Mouse (Mus musculus) heart, adult 9 months (tissue): ENCODE results near the gene Rtn2.
A peak's percentile ranks its signal among the peaks of the same experiment; 100 is the strongest.
"Not testable (repeated sequence)": the region's sequence is repeated elsewhere in the genome, so short reads cannot be mapped to it uniquely, and the experiment has no call there.

Experiments
- DNase-seq, 2 experiments: peaks; one replicate each; pipeline ENCODE4 v3.0.0; 2022; ENCODE audit warnings: low spot score in 2 of 2

Rtn2 gene

GRCm38 (mm10) chr7:19268993-19269681, 13.3 kb upstream of the Rtn2 start:
- DNase-seq: peak in 1 of 2 experiments; percentile 40

DNA sequence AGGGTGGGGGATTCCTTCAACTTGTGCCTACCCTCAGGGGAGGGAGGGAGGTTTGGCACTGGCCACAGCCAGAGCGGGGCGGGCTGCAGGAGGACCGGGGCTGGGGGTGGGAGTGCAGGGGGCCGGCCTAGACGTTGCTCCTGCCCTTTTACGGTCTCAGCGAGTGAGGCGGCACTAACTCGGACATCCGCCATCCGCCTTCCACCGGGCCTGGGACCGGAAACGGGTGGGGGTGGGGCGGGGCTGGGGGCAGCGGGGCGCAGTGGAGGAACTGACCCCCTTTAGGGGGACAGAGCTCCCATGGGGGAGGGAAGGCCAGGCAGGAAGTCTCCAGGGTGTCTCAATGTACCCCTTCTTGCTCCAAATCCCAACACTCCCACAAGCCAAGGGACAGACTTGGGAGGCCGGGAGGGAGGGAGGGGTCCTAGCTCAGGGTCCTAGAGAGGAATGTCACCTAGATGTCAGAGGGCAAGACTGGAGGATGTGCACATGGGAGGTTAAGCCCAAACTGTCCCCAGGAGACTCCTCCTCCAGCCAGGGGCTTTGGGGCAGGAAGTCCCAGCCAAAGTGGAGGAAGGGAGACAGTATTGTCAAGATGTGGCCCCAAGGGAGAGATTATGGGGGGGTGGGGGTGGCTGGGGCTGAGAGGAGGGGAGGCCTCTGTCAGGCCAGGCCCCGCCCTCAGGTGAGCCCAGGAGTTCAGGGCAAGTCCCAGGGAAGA, 12.5 kb upstream of the Rtn2 start:
- peak; percentile 75 to 84 for DNase-seq

- DNase-seq: no peak
Observed at GRCm38 (mm10) chr7:19270509-19271237, 11.8 kb upstream of the Rtn2 start.

DNA sequence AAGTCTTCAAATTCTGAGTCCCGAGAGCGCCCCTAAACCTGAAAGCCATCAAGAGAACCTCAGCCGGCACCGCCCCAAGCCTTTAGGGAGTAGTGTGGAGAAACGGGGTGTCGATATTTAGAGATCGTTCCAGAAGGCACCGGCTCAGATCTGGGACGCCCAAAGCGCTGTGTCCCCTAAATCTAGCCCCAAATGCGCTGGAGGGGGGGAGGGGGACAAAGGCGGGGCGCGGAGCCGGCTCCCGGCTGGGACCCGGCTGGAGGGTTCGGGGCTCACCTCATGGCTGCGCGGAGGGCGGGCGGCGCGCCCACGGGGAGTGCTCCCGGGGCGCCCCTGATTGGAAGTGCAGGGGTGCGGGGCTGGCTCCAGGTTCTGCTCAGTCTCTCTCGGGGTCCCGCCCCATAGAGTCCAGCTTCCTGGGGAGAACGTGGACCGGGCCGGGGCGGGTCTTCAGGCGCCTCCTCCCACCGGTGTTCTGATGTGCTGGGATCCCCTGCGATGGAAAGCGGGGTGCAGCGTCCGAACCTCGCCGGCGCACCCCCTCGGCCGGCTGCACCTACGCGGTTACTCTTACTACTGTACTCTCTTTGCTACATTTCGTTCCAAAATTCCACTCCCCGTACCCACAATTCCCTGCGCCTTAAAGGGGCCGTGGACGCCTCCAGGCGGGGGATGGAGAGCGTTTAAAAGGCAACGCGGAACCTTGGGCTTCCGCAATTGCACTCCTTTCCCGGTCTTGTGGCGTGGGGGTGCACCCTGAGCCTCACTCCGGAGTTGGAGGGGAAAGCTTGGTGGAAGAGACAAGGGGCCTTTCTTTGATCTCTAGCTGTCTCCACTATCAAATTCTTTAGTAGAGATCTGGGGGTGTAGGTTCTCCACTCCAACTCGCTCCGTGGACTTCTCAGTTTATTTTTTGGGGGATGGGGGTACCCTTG, 10.9 kb upstream of the Rtn2 start, which contains the start of gene Vasp:
Gene Vasp, minus strand, starts transcription at position 580 of the 935 bp plus-strand sequence.
- peak; percentile 90 to 91 for DNase-seq

DNA sequence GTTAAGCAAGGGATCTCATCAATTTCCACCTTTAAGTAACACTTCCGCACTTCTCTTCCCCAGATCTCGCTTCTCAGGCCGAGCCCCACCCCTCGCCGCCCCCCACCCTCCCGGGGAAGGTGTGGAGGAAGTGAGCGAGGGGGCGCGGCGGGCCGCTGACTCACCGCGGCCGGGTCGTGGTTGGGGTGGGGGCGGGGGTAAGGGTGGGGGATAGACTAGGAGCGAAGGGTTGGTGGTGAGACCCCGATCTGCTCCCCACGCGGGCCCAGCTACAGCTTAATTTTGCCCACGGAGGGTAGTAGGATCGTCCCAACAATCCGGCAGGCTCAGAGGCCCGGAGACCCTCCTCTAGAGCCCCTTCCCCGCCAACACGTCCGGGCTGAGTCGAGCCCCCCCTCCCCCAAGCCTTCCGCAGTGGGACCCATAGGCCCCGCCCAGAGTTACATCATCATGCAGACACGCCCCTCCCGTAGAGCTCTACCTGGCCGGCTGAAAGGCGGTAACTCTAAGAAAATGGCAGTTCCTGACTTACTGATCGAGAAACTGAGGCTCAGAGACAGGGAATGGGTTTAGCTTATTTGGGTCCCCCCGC, 10.2 kb upstream of the Rtn2 start:
- peak; percentile 63 to 71 for DNase-seq

DNA sequence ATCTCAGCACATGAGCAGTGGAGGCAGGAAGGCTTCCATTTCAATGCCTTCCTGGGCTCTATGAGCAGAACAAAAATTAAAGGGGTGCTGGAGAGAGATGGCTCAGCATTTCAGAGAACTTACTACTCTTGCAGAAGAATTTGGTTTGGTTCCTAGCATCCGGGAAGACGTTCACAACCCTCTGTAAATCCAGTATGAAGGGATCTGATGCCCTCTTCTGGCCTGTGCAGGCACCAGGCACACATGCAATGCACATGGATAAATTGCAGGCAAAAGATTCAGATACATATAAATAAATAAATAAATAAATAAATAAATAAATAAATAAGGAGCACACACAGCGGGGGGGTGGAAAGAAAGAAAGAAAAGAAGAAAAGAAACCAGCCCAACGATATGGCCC, 6.2 kb upstream of the Rtn2 start:
- no peak for DNase-seq

GRCm38 (mm10) chr7:19279052-19279451, 3.4 kb upstream of the Rtn2 start:
- no peak for DNase-seq

DNA sequence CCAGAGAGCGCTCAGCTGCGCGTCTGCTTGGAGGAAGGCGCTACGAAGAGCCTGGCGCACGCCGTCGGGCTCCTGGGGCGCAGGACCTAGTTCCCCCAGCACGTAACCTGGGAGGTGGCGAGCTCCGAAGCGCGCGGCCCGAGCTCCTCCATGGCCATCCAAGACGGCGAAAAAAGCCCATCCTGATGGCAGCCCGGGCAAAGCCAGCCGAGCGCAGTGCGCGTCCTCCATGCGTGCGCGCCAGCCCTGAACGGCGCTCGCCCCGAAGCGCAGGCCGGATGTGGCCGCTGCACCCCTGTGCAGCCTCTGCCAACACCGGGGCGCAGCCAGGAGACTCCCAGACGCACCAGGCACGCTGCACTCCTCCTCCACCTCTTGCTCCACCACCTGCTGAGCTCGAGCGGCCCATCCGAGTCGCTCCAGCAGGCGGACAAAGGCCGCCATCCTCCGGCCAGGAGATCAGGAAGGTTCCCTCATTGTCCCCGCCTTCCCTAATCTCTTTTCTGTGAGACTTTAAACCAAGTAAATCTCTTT, 2.8 kb upstream of the Rtn2 start, which contains the start of gene Ppm1n:
Gene Ppm1n, minus strand, starts transcription at position 484 of the 534 bp plus-strand sequence.
- no peak for DNase-seq

DNA sequence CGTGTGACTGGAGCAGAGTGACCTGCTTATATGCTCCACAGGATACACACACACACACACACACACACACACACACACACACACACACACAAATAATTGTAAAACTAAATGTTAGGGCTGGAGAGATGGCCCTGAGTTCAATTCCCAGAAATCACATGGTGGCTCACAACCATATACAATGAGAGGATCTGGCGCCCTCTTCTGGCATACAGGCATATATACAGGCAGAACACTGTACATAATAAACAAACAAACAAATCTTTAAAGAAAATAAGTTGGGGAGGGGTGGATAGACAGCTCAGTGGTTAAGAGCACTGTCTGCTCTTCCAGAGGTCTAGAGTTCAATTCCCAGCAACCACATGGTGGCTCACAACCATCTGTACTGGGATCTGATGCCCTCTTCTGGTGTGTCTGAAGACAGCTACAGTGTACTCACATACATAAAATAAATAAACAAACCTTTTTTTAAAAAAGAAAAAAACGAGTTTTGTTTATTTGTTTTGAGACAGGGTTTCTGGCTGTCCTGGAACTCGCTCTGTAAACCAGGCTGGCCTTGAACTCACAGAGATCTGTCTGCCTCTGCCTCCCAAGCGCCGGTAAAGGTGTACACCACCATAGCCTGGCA, 632 bp upstream of the Rtn2 start:
- not testable (repeated sequence) for DNase-seq

- DNase-seq: no peak
Observed at GRCm38 (mm10) chr7:19282791-19283405, 474 bp downstream of the Rtn2 start.

DNA sequence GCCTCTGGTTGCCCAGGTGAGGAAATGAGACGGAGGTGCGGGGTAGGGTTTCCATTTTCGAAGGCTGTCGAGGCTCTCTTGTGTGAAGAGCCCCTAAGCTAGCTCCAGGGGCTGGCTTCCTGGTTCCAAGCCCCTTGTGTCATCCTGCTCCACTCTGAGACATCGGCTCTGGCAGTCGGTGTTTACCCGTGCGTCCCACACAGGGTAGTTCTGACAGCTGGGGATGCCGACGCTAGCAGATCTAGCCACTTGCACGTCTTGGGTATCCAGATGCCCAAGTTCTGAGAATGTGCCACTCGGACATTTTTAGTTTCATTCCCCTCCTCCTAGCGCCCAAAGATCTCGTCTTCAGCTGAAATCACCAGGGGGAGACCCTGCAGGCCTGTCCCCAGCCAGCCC, 981 bp downstream of the Rtn2 start:
- no peak for DNase-seq

DNA sequence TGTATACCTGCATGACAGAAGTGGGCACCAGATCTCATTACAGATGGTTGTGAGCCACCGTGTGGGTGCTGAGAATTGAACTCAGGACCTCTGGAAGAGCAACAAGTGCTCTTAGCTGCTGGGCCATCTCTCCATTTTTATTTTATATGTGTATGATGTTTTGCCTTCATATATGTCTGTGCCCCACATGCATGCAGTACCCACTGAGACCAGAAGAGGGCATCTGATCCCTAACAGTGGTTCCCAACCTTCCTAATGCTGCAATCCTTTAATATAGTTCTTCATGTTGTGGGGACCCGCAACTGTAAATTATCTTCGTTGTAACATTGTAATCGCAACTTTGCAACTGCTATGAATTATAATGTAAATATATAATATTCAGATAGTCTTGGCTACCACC, 2.3 kb downstream of the Rtn2 start:
- no peak for DNase-seq

- peak in 1 of 2 experiments; percentile 63 for DNase-seq
Observed at GRCm38 (mm10) chr7:19290969-19291596, 8.7 kb downstream of the Rtn2 start.

DNA sequence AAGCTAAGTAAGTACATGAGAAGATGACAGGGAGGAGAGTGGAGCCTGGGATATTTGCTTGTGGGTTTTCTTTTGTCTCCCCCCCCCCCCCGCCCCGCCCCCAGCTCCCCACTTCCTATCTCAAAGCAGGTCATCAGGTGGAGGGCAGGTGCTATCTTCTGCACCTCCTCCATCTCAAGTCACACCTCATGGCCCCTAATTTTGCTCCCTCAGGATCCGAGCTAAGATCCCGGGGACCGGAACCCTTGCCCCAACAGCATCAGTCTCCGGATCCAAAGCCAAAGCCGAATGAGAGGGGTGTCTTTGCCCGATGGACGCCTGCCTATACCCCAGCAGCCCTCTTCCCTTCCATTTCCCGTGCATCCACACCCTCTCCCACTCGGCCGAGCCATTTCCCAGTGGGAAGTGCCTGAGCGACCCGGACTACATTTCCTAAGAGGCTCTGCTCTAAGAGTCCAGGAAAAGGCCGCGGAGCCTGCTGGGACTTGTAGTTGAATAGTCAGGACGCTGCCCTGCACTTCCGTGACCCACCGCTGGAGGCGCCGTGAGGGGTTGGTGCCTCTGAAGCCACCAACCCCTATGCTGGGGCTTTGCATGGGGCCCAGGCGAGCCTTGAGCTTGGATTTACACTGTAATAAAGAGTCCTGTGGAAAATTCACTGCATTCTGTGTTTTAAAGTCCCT, 13.2 kb downstream of the Rtn2 start:
- DNase-seq: peak; percentile 94 to 95

- no peak for DNase-seq
Observed at GRCm38 (mm10) chr7:19297034-19297433, 14.6 kb downstream of the Rtn2 start.

DNA sequence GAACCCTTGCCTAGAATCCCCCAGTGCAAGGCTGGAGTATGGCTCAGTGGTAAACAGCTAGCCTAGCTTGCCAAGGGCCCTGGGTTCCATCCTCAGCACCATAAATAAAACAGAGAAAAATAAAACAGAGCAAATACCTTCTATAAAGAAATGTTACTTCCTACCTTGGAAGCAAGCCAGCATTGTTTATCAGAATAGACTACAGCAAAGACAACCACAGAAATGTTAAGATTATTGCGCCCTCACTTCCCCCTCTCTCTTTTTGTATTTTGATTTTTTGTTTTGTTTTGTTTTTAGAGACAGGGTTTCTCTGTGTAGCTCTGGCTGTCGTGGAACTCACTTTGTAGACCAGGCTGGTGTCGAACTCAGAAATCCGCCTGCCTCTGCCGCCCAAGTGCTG, 15.4 kb downstream of the Rtn2 start:
- DNase-seq: no peak

DNA sequence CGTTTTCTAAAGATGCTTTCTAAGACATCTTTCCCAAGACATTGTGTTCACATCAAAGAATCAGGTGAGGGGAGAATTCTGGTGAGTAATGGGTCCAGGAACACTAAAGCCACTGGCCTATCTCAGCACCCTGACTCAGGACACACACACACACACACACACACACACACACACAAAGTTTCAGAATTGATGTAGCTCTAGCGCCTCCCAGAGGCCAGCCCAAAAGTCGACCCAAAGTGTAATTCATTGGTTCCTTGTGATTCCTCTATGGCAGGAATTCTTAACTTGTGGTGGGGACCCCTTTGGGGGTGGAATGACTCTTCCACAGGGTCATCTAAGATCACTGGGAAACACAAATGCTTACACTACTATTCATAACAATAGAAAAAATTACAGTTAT, 16.8 kb downstream of the Rtn2 start:
- no peak for DNase-seq

DNA sequence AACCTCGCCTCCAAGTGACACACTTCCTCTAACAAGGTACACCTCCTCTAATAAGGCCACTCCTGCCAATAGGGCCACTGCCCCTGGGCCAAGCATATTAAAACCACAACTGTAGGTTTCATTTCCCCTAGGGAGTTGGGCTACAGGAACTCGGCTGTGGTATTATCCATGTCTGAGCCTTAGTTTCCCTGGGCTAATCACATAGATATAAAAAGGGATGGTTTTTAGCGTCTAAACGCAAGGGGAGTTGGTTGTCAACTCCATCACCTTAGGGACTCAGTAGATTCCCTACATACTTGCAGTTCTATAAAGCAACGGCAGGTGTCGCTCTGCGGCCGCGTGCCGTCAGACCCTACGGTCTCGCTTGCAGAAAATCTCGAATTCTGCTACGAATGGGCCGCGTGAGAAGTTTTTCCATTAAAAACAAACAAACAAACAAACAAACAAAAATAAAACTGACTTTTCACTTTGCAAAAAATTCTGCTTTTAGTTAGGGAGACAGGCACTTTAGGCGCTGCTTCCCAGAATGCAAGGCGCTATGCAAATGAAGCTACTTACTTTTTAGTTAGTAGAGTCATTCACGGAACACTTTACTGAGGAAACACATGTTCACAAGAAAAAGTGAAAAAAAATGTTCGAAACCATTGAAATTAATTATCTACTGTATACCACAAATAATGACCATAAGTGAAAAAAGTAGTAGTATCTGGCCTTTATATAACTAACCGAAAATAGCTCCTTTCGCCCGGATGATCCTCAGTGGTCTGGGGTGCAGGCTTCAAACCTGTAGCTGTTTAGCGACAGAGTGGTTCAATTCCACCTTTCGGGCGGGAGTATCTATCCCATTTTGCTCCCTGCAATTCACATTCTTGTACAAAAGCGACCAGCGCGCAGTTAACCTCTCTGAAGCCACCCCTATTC, 18.3 kb downstream of the Rtn2 start:
- peak; percentile 62 to 80 for DNase-seq
